Mouse (Mus musculus) liver, adult 2 months (tissue): ENCODE results near the gene Phf23.

Source experiments
- CTCF ChIP-seq: fragments of 200-500 bp; IDR thresholded peaks from 2 replicates; pipeline ENCODE4 v1.5.1; 2011; ENCODE audit warnings: low read depth, low read length, control low read depth
- POLR2A ChIP-seq: fragments of 200-500 bp; IDR thresholded peaks from 2 replicates; pipeline ENCODE4 v1.6.1; 2011; ENCODE audit warnings: low read length, control low read depth; ENCODE audit not compliant: insufficient read depth; ENCODE audit errors: extremely low read depth

DNA sequence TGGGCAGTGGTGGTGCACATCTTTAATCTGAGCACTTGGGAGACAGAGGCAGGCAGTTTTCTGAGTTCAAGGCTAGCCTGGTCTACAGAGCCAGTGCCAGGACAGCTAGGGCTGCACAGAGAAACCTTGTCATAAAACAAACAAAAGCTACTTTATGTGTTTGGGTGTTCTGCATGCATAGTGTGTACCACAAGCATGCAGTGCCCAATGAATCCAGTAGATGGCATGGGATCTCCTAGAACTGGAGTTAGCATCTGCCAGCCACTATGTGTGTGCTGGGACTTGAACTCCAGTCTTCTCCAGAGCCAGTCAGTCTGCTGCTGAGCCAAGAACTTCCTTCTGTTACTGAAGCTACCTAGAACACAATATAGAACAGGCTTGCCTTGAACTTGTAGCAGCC, 6.3 kb downstream of the Phf23 start:
- TF ChIP-seq POLR2A (no peak), CTCF (peak; percentile 17; the same call in 1 of the 2 replicates)
